Mouse (Mus musculus) neural tube, embryonic 10.5 days (tissue): ENCODE measurements around the gene Igf2bp2.

Experiments used
- DNase-seq: peaks from one replicate; pipeline ENCODE4 v3.0.0-alpha.2; 2017; ENCODE audit warnings: low spot score; ENCODE audit errors: extremely low spot score

Igf2bp2 gene

DNA sequence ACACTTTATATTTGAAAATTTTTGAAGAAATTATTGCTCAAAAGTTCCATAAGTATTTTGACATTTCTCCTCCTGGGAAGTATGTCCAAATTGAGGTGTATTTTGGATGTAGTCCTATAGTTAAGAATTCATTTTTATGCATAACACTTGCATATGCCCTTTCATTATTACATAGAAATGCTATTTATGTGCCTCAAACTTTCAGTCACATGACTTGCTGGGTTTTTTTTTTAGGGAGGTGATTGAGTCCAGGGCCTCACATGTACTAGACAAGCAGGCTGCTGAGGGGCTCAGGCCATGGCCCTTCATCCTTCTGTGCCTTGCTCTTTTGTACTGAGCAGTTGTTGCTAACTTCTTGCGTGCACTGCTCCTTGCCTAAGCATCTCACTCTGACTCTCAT, 123.1 kb downstream of the Igf2bp2 start:
- no peak for DNase-seq

DNA sequence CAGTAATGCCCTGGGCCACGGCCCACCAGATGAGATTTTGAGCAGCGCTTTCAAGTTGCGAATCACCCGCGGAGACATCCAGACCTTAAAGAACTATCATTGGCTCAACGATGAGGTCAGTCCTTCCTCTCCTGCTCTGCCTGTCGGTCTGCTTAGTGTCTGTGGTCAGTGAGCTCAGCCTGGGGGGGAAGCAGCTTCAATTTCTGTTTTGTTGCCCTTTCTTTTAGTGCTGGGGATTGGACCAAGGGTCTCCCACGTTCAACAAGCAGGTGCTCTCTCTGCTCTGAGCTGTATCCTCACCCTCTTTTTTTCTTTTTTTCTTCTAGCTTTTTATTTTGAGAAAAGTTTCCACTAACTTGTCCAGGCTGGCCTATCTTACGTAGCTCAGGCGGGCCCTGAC, 124.5 kb downstream of the Igf2bp2 start:
- DNase-seq = no peak

DNA sequence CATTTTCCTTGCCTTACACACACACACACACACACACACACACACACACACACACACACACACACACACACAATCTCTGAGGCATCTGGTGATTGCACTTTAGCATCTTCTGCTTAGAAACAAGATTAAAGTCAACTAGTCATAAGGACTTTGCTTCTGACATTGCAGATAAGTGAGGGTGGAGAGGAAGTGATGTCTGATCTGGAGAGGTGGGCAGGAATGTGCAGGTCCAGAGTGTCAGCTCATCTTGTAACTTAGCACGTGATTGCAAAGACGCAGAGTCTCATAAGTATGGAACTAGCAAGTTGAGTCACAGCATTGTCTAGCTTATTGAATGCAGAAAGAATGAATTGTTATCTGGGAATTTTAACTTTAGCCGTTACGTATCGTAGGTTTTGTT, 135.6 kb downstream of the Igf2bp2 start:
- DNase-seq = no peak

DNA sequence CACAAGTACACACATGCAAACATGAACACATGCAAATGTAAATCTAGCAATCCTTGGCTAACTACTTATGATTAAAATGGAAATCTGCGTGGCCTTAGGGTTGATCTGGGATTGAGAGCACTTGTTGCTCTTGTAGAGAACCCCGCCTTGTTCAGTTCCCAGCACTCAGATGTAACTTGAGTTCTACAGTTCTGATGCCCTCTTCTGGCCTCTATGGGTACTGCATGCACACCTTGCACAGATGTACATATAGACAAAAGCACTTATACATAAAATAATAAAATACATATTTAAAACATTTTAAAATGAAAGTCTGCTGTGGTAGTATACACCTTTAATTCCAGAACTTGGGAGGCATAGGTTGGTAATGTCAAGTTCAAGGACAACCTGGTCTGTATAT, 141.0 kb downstream of the Igf2bp2 start:
- no peak for DNase-seq

DNA sequence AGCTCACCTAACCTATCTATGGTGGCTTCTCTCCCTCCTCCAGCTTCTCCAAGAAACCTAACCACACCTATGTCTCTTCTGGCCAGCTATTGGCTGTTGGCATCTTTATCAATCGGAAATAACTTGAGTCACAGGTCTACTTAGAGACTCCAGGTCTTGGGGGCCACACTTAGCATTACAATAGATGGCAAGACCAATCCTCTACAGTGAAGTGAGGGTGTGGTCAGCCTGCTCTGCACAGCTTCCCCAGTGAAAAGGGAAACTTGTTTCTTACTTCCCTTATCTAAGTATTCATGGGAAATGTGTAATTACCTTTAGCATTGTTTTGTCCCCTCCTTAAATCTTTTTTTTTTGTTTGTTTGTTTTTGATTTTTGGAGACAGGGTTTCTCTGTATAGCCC, 147.5 kb downstream of the Igf2bp2 start:
- DNase-seq = no peak

DNA sequence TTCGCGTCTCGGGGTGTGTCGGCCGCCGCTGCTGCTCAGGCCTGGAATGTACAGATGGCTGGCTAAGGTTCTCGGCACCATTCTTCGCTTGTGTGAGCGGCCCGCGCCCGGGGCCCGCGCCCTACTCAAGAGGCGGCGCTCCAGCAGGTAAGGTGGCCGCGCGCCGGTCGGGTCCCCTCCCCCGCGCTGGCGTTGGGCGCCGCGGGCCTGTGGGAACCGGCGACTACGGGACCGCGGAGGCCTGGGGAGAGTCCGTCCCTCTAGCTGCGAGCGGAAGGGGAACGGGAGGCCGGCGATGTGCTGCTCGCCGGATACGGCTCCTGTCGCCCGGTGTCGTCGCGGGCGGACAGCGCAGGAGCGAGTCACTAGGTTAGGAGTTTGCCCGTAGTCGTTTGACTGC, 153.5 kb downstream of the Igf2bp2 start:
- DNase-seq = no peak

DNA sequence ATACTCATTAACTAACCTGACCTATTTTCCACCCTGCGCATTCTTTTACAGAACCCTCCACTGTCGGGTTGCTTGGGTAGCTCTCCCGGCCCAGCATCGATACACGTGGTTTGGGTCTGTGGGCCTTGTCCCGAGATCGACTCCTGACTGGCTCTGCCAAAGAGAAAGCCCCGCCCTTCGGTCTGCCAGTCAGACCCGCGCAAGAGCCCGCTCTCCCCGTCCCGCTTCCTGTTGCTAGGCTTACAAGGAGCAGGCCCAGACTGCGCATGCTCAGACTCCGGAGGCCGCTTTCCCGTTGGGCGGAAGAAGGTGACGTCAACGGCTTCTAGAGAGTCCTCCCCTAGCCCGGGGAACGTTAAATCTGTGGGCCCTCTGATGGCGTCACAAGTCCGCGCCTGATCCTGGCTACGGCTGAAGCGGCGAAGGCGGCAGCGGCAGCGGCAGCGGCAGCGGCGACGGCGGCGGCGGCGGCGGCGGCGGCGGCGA, 154.0 kb downstream of the Igf2bp2 start, which contains the start of gene Senp2:
Senp2 (plus strand) TSS at position 386 of the 486 bp plus-strand sequence.
- peak; percentile 100 for DNase-seq
